Mouse (Mus musculus) neural tube, embryonic 13.5 days (tissue): ENCODE measurements around the gene Srxn1. TPM values are rescaled to one million over a fixed set of nuclear protein-coding genes. Genes with fewer than 3 reads are reported as not detected.

Experiments used
- ATAC-seq: fragments of 200-750 bp; cut with Nextera tagmentation; 2 replicates; pipeline ENCODE4 v1.8.0; 2017; ENCODE audit warnings: low read depth, mild to moderate bottlenecking, moderate TSS enrichment, moderate library complexity
- H3K27ac ChIP-seq: fragments of 300-500 bp; sonication (generic); replicated peaks from 2 replicates; pipeline ENCODE4 v1.5.1; 2015; ENCODE audit warnings: moderate library complexity, mild to moderate bottlenecking, inconsistent platforms
- H3K27me3 ChIP-seq: fragments of 300-500 bp; sonication (generic); 2 replicates; pipeline ENCODE4 v1.6.1; 2015; ENCODE audit warnings: mild to moderate bottlenecking, inconsistent platforms
- H3K36me3 ChIP-seq: fragments of 300-500 bp; sonication (generic); 2 replicates; pipeline ENCODE4 v1.6.1; 2015; ENCODE audit warnings: mild to moderate bottlenecking, inconsistent platforms
- H3K4me1 ChIP-seq: fragments of 300-500 bp; sonication (generic); replicated peaks from 2 replicates; pipeline ENCODE4 v1.6.1; 2015; ENCODE audit warnings: inconsistent platforms
- H3K4me2 ChIP-seq: fragments of 300-500 bp; sonication (generic); 2 replicates; pipeline ENCODE4 v1.6.1; 2015; ENCODE audit warnings: inconsistent platforms, mild to moderate bottlenecking, moderate library complexity
- H3K4me3 ChIP-seq: fragments of 300-500 bp; sonication (generic); 2 replicates; pipeline ENCODE4 v1.5.1; 2015; ENCODE audit warnings: mild to moderate bottlenecking, inconsistent platforms
- H3K9ac ChIP-seq: fragments of 300-500 bp; sonication (generic); 2 replicates; pipeline ENCODE4 v1.6.1; 2015; ENCODE audit warnings: moderate library complexity, mild to moderate bottlenecking, inconsistent platforms
- H3K9me3 ChIP-seq: fragments of 300-500 bp; sonication (generic); 2 replicates; pipeline ENCODE4 v1.6.1; 2016; ENCODE audit warnings: inconsistent platforms
- WGBS: fragments of 180-500 bp; shearing (Covaris S2); methylation state at CpG from one replicate; pipeline ENCODE4 v1.1.7; 2015; 5-methylcytosine and 5-hydroxymethylcytosine counted together
- polyA plus RNA-seq: library from polyadenylated mRNA; unstranded; fragments of >200 nt; fragmentation: Nextera tagmentation; extraction: Ambion mirVana; gene quantifications from 2 replicates; pipeline ENCODE4 v1.2.1, GENCODE M21; 2015

The Srxn1 gene
- polyA plus RNA-seq, 1 experiment from 2014 or later: 19.0 TPM

DNA sequence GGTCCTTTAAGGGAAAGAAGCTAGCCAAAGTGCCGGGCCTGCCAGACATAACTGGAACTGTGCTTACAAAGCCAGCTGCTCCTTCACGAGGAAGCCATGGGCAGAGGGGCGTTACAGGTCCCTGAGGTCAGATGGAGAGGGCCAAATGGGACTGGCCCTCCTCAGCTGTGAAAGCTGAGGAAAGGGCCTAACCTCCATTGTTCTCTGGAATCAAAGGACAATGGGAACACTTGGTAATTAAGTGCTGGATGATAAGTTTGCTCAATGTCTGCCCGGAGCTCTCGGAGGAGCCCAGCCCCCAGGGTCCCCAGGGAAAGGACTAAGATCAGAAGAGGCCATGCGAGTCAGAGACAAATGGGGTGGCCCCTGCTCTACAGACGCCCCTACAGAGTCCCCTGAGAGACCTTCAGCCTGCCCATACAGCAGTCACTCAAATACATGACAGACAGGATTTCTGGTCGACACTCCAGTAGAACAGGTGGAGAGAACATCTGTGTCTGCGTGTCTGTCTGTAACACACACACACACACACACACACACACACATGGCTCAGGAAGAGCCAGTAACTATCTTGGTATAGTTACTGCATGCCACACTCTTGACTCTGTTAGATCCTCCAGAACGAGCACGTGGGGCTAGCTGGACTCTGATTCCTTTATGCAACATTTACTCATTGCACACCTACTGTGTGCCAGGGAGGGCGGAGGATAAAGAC lies 13.8 kb upstream of the Srxn1 start:
- no peaks in the 10 kb centered on the region for H3K9me3 ChIP-seq
- H3K4me2 ChIP-seq: peak overlapping the region; percentile 18; the same call in 1 of the 2 replicates
- H3K36me3 ChIP-seq: peaks cover 59% of the 10 kb centered on the region
- H3K4me1 ChIP-seq: peaks cover 93% of the 10 kb centered on the region
- H3K4me3 ChIP-seq: no peak overlapping the region
- 17% methylated on average over 12 of the region's 12 CpGs for WGBS
- H3K27ac ChIP-seq: peak overlapping the region; percentile 61
- no peak for ATAC-seq
- H3K9ac ChIP-seq: peak overlapping the region; percentile 53; the same call in 1 of the 2 replicates
- H3K27me3 ChIP-seq: peaks cover 33% of the 10 kb centered on the region

DNA sequence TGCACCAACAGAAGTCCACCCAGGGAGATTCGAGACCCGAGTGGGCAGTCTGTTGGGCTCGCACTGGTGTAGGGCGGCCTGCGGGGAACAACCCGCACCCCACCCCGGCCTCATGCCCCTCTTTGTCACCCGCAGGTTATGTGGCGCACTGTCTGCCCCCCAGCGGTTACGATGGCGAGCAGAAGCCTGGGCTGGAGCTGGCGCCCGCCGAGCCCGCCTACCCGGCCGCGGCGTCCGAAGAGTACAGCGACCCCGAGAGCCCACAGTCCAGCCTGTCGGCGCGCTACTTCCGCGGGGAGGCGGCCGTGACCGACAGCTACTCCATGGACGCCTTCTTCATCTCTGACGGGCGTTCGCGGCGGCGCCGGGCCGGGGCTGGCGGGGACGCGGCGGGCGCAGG lies 12.4 kb upstream of the Srxn1 start:
- Histone ChIP-seq H3K36me3 (peaks cover 51% of the 10 kb centered on the region), H3K27ac (peak overlapping the region; percentile 71), H3K9me3 (no peaks in the 10 kb centered on the region), H3K27me3 (peaks cover 33% of the 10 kb centered on the region), H3K4me3 (peak overlapping the region; percentile 30), H3K9ac (peak overlapping the region; percentile 64), H3K4me1 (peaks cover 93% of the 10 kb centered on the region), H3K4me2 (peak overlapping the region; percentile 43)
- no peak for ATAC-seq
- WGBS: 5% methylated on average over 44 of the region's 45 CpGs

DNA sequence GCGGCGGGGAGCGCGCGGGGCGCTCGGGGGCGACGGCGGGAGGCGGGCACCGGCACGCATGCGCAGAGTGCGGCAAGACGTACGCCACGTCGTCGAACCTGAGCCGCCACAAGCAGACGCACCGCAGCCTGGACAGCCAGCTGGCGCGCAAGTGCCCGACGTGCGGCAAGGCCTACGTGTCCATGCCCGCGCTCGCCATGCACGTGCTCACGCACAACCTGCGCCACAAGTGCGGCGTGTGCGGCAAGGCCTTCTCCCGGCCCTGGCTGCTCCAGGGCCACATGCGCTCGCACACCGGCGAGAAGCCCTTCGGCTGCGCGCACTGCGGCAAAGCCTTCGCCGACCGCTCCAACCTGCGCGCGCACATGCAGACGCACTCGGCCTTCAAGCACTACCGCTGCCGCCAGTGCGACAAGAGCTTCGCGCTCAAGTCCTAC lies 11.9 kb upstream of the Srxn1 start:
- Histone ChIP-seq H3K4me2 (peak overlapping the region; percentile 43), H3K4me1 (peaks cover 89% of the 10 kb centered on the region), H3K27ac (peak overlapping the region; percentile 81), H3K9ac (peak overlapping the region; percentile 54), H3K27me3 (peaks cover 33% of the 10 kb centered on the region), H3K36me3 (peaks cover 47% of the 10 kb centered on the region), H3K9me3 (no peaks in the 10 kb centered on the region), H3K4me3 (peak overlapping the region; percentile 30)
- ATAC-seq: no peak
- 5% methylated on average over 52 of the region's 60 CpGs for WGBS

- no peak for ATAC-seq
- Histone ChIP-seq H3K36me3 (peaks cover 31% of the 10 kb centered on the region), H3K4me1 (peaks cover 82% of the 10 kb centered on the region), H3K9me3 (no peaks in the 10 kb centered on the region), H3K4me2 (peak overlapping the region; percentile 16), H3K27ac (peak overlapping the region; percentile 81), H3K9ac (peak overlapping the region; percentile 54), H3K4me3 (no peak overlapping the region; the same call in 1 of the 2 replicates), H3K27me3 (peaks cover 33% of the 10 kb centered on the region)
- WGBS: 5% methylated on average over 29 of the region's 29 CpGs
These were observed 10.3 kb upstream of the Srxn1 start for GRCm38 (mm10) chr2:152094856-152095545.

DNA sequence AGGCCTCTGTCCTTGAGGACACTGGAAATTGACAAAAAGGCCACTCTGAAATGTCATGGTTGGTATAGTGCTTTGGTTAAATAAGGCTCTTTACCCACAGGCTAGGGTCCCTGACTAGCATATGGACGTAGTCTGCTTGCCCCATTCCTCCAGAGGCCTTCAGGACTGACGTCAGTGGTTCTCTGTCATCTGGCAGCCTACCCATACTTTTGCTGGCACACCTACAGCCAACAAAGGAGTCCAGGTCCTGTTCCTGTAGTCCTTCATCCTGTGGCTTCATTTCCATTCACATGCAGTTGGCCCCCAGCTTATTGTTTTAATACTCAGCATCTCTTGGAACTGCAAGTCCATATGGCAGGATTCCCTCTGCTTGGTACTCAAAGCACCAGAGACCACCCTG lies 8.4 kb upstream of the Srxn1 start:
- peaks cover 69% of the 10 kb centered on the region for H3K4me1 ChIP-seq
- H3K9ac ChIP-seq: no peak overlapping the region
- H3K4me3 ChIP-seq: no peak overlapping the region
- peaks cover 33% of the 10 kb centered on the region for H3K27me3 ChIP-seq
- ATAC-seq: no peak
- peaks cover 17% of the 10 kb centered on the region for H3K36me3 ChIP-seq
- H3K9me3 ChIP-seq: no peaks in the 10 kb centered on the region
- no peak overlapping the region for H3K4me2 ChIP-seq
- 36% methylated on average over 2 of the region's 2 CpGs for WGBS
- H3K27ac ChIP-seq: peak overlapping the region; percentile 81

DNA sequence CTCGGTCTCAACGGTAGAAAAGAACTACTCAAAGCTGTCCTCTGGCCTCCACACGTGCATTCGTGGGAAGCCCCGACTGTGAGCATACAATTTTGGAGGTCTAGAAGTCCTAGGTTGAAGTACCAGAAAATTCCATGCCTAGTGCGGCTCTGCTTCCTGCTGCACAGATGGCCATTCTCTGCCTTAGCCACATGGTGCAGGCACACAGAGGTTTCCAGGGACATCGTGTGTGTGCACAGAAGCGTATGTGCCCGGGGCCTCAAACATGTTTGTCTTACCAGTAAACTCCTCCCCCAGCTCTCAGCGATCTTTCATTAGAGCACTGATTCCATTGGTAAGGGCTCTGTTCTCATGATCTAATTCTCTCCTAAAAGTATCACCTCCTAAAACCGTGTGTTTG lies 7.4 kb upstream of the Srxn1 start:
- Histone ChIP-seq H3K4me1 (peaks cover 71% of the 10 kb centered on the region), H3K9ac (0 out of 2 replicates have a peak overlapping the region, but pooled peaks have one; percentile 17), H3K27ac (peak overlapping the region; percentile 81), H3K4me2 (no peak overlapping the region), H3K4me3 (no peak overlapping the region), H3K9me3 (no peaks in the 10 kb centered on the region), H3K27me3 (peaks cover 26% of the 10 kb centered on the region), H3K36me3 (peaks cover 17% of the 10 kb centered on the region)
- ATAC-seq: peak; percentile 30; the same call in 1 of the 2 replicates
- WGBS: 66% methylated on average over 11 of the region's 11 CpGs

- WGBS: 30% methylated on average over 3 of the region's 3 CpGs
- Histone ChIP-seq H3K9me3 (no peaks in the 10 kb centered on the region), H3K27ac (no peak overlapping the region), H3K4me2 (no peak overlapping the region), H3K4me1 (peaks cover 55% of the 10 kb centered on the region), H3K9ac (no peak overlapping the region), H3K4me3 (no peak overlapping the region), H3K27me3 (peaks cover 10% of the 10 kb centered on the region), H3K36me3 (peaks cover 4% of the 10 kb centered on the region)
- no peak for ATAC-seq
These were observed 5.8 kb upstream of the Srxn1 start for GRCm38 (mm10) chr2:152099538-152099937.

- ATAC-seq: no peak
- H3K4me2 ChIP-seq: no peak overlapping the region
- H3K9ac ChIP-seq: 0 out of 2 replicates have a peak overlapping the region, but pooled peaks have one; percentile 31
- 0 out of 2 replicates have a peak overlapping the region, but pooled peaks have one; percentile 23 for H3K27ac ChIP-seq
- 76% methylated on average over 13 of the region's 13 CpGs for WGBS
- H3K4me1 ChIP-seq: peaks cover 52% of the 10 kb centered on the region
- H3K36me3 ChIP-seq: no peaks in the 10 kb centered on the region
- no peaks in the 10 kb centered on the region for H3K27me3 ChIP-seq
- no peak overlapping the region for H3K4me3 ChIP-seq
- no peaks in the 10 kb centered on the region for H3K9me3 ChIP-seq
These were observed 3.6 kb upstream of the Srxn1 start for GRCm38 (mm10) chr2:152101761-152102160.

GRCm38 (mm10) chr2:152102369-152102768 lies 2.9 kb upstream of the Srxn1 start:
- ATAC-seq: no peak
- H3K9ac ChIP-seq: 0 out of 2 replicates have a peak overlapping the region, but pooled peaks have one; percentile 31
- no peak overlapping the region for H3K4me3 ChIP-seq
- peaks cover 46% of the 10 kb centered on the region for H3K4me1 ChIP-seq
- no peaks in the 10 kb centered on the region for H3K9me3 ChIP-seq
- WGBS: 40% methylated on average over 6 of the region's 6 CpGs
- no peaks in the 10 kb centered on the region for H3K36me3 ChIP-seq
- H3K27ac ChIP-seq: 0 out of 2 replicates have a peak overlapping the region, but pooled peaks have one; percentile 23
- H3K27me3 ChIP-seq: no peaks in the 10 kb centered on the region
- no peak overlapping the region for H3K4me2 ChIP-seq

DNA sequence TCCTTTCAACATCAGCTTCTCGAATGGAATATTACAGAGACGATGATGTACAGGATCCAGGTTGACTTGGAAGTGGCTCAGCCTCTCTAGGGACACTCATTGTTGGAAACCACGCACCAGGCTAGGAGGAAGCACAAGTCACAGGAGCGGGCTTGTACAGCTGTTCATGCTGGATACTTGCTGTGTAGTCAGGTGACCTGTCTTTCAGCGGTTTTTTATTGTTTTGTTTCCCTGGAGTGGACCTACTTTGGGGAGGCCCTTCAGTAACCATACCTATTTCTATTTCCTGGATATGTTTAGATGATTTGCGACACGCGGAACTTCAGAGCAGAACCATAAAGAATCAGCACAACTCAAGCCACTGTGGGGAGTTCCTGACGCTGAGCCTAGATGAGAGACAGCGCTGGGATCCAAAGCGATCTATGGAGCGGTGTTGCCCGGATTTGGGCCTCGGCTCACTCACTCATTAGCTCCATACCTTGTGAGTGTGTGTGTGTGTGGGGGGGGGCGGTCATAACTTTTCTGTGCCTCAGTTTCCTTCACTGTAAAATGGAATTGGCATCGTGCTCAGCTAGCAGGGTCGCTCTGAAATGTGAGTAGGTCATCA lies 502 bp upstream of the Srxn1 start:
- H3K4me2 ChIP-seq: peak overlapping the region; percentile 74
- no peaks in the 10 kb centered on the region for H3K27me3 ChIP-seq
- H3K4me3 ChIP-seq: peak overlapping the region; percentile 62
- H3K36me3 ChIP-seq: peaks cover 10% of the 10 kb centered on the region; the same call in 1 of the 2 replicates
- H3K27ac ChIP-seq: no peak overlapping the region
- 17% methylated on average over 17 of the region's 17 CpGs for WGBS
- H3K9me3 ChIP-seq: no peaks in the 10 kb centered on the region
- peak; percentile 58 for ATAC-seq
- H3K9ac ChIP-seq: peak overlapping the region; percentile 83
- H3K4me1 ChIP-seq: peaks cover 46% of the 10 kb centered on the region

DNA sequence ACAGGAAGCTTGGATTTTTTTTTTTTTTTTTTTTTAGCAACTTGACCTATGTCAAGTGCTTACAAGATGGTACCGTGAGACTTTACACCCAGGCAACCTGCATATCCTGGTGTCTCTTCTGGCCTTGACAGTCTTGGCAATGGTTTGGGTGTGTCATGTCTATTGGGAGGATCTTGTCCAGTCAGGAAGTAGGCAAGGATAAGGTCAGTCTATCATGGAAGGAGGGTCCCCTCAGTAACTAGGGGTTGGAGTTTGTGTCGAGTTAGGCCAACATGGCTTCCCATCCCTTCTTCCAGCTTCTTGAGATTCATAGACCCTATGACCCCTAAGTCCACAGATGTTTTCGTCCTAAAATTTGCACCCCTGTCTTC lies 894 bp downstream of the Srxn1 start:
- peak overlapping the region; percentile 83 for H3K9ac ChIP-seq
- H3K27ac ChIP-seq: no peak overlapping the region
- H3K36me3 ChIP-seq: peaks cover 10% of the 10 kb centered on the region; the same call in 1 of the 2 replicates
- no peaks in the 10 kb centered on the region for H3K27me3 ChIP-seq
- no peak for ATAC-seq
- 88% methylated on average over 3 of the region's 3 CpGs for WGBS
- peak overlapping the region; percentile 74 for H3K4me2 ChIP-seq
- peaks cover 41% of the 10 kb centered on the region for H3K4me1 ChIP-seq
- peak overlapping the region; percentile 62 for H3K4me3 ChIP-seq
- H3K9me3 ChIP-seq: no peaks in the 10 kb centered on the region

GRCm38 (mm10) chr2:152106597-152106996 lies 1.3 kb downstream of the Srxn1 start:
- no peak for ATAC-seq
- WGBS: 88% methylated on average over 10 of the region's 10 CpGs

More at GRCm38 (mm10) chr2:152106597-152106996, 1.3 kb downstream of the Srxn1 start:
- H3K9me3 ChIP-seq: no peaks in the 10 kb centered on the region
- peak overlapping the region; percentile 62; the same call in 1 of the 2 replicates for H3K4me3 ChIP-seq
- H3K9ac ChIP-seq: no peak overlapping the region
- peaks cover 10% of the 10 kb centered on the region; the same call in 1 of the 2 replicates for H3K36me3 ChIP-seq
- H3K27me3 ChIP-seq: no peaks in the 10 kb centered on the region
- H3K4me1 ChIP-seq: peaks cover 41% of the 10 kb centered on the region
- no peak overlapping the region for H3K27ac ChIP-seq
- peak overlapping the region; percentile 74 for H3K4me2 ChIP-seq
